Mouse (Mus musculus) kidney, embryonic 15.5 days (tissue): ENCODE measurements around the gene Sesn1. TPM values are rescaled to one million over a fixed set of nuclear protein-coding genes. Genes with fewer than 3 reads are reported as not detected.

Experiments
- ATAC-seq: fragments of 200-750 bp; cut with Nextera tagmentation; replicated peaks from 2 replicates; pipeline ENCODE4 v1.8.0; 2017; ENCODE audit warnings: moderate TSS enrichment; ENCODE audit not compliant: low FRiP score
- H3K27ac ChIP-seq: fragments of 300-500 bp; sonication (generic); 2 replicates; pipeline ENCODE4 v1.5.1; 2015; ENCODE audit warnings: mild to moderate bottlenecking, inconsistent platforms
- H3K27me3 ChIP-seq: fragments of 300-500 bp; sonication (generic); 2 replicates; pipeline ENCODE4 v1.6.1; 2015; ENCODE audit warnings: inconsistent platforms
- H3K36me3 ChIP-seq: fragments of 300-500 bp; sonication (generic); 2 replicates; pipeline ENCODE4 v1.6.1; 2015; ENCODE audit warnings: inconsistent platforms
- H3K4me1 ChIP-seq: fragments of 300-500 bp; sonication (generic); 2 replicates; pipeline ENCODE4 v1.6.1; 2015; ENCODE audit warnings: inconsistent platforms
- H3K4me2 ChIP-seq: fragments of 300-500 bp; sonication (generic); 2 replicates; pipeline ENCODE4 v1.6.1; 2015; ENCODE audit warnings: moderate library complexity, mild to moderate bottlenecking, inconsistent platforms
- H3K4me3 ChIP-seq: fragments of 300-500 bp; sonication (generic); replicated peaks from 2 replicates; pipeline ENCODE4 v1.5.1; 2015; ENCODE audit warnings: mild to moderate bottlenecking, inconsistent platforms
- H3K9ac ChIP-seq: fragments of 300-500 bp; sonication (generic); 2 replicates; pipeline ENCODE4 v1.6.1; 2015; ENCODE audit warnings: mild to moderate bottlenecking, inconsistent platforms
- H3K9me3 ChIP-seq: fragments of 300-500 bp; sonication (generic); replicated peaks from 2 replicates; pipeline ENCODE4 v1.6.1; 2016; ENCODE audit warnings: inconsistent platforms
- WGBS: fragments of 180-500 bp; shearing (Covaris S2); methylation state at CpG from one replicate; pipeline ENCODE4 v1.1.7; 2015; ENCODE audit warnings: mixed read lengths; 5-methylcytosine and 5-hydroxymethylcytosine counted together
- polyA plus RNA-seq: library from polyadenylated mRNA; unstranded; fragments of >200 nt; fragmentation: Nextera tagmentation; extraction: Ambion mirVana; gene quantifications from 2 replicates; pipeline ENCODE4 v1.2.1, GENCODE M21; 2015

Gene Sesn1
- polyA plus RNA-seq, 1 experiment from 2014 or later, result 34.3 TPM

DNA sequence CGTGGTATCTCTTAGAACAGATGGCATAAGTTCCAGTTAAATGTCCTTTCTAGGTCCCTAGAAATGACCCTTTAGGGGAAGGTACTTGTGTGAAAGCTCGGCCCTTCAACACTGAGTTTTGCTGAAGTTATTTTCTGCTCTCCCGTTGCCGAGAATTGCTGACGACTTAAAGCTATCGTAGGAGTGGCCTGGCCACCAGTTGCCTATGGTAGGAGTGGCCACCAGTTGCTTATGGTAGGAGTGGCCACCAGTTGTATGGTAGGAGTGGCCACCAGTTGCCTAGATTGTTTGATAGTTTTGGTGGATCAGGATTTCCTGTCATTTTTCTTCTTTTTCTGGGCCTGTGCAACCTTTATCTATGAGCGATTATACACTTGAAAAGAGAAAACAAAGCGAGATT, 38.0 kb downstream of the Sesn1 start:
- H3K27ac ChIP-seq, result no peak overlapping the region
- H3K27me3 ChIP-seq, result no peaks in the 10 kb centered on the region
- no peak overlapping the region for H3K9ac ChIP-seq
- H3K36me3 ChIP-seq, result 0 out of 2 replicates have a peak, but pooled peaks cover 4% of the 10 kb centered on the region
- WGBS, result 93% methylated on average over 8 of the region's 8 CpGs
- H3K4me1 ChIP-seq, result no peaks in the 10 kb centered on the region
- H3K4me2 ChIP-seq, result no peak overlapping the region
- no peaks in the 10 kb centered on the region for H3K9me3 ChIP-seq
- no peak overlapping the region for H3K4me3 ChIP-seq
- no peak for ATAC-seq

DNA sequence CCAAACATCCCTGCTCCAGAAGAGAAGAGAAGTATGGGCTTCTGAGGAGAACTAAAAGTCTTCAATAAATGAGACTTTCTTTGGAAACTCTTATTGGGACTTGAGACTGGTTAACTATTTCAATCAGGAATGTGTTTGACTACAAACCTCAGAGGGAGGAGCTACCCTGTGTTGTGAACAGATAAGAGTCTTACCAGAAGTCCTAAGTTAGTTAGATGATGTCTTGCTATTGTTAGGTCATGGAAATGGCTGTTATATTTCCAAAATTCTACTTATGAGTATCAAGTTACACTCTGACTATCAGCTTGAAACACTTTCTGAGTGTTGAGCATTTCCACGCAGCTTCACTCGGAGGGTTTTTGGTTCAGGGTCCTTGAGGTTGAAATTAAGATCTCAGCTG, 39.0 kb downstream of the Sesn1 start:
- Histone ChIP-seq H3K4me3 (no peak overlapping the region), H3K27me3 (no peaks in the 10 kb centered on the region), H3K9ac (no peak overlapping the region), H3K27ac (no peak overlapping the region), H3K4me1 (no peaks in the 10 kb centered on the region), H3K4me2 (no peak overlapping the region), H3K9me3 (no peaks in the 10 kb centered on the region), H3K36me3 (0 out of 2 replicates have a peak, but pooled peaks cover 4% of the 10 kb centered on the region)
- 80% methylated on average over 2 of the region's 2 CpGs for WGBS
- ATAC-seq, result no peak

DNA sequence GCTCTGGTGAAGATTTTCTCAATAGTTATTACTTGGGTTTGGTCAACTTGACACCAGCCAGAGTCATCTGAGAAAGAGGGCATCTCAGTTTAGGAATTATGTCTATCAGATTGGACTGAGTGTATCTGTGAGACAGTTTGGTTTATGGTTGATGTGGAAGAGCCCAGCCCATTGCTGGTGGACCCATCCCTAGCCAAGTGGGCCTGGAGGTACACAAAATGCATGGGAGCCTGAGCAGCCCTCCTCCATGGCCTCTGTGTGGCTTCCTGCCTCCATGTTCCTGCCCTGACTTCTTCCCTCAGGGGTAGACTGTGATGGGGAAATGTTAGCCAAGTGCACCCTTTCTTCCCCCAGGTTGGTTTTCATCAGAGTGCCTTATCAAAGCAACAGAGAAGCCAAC, 50.1 kb downstream of the Sesn1 start:
- H3K9ac ChIP-seq, result no peak overlapping the region
- H3K9me3 ChIP-seq, result no peaks in the 10 kb centered on the region
- no peak overlapping the region for H3K4me3 ChIP-seq
- H3K36me3 ChIP-seq, result no peaks in the 10 kb centered on the region
- no peak for ATAC-seq
- H3K4me2 ChIP-seq, result no peak overlapping the region
- H3K4me1 ChIP-seq, result peaks cover 6% of the 10 kb centered on the region; the same call in 1 of the 2 replicates
- no peak overlapping the region for H3K27ac ChIP-seq
- no peaks in the 10 kb centered on the region for H3K27me3 ChIP-seq

GRCm38 (mm10) chr10:41860275-41860688, 50.5 kb downstream of the Sesn1 start:
- no peaks in the 10 kb centered on the region for H3K36me3 ChIP-seq
- H3K4me2 ChIP-seq, result no peak overlapping the region
- ATAC-seq, result 0 out of 2 replicates have a peak, but pooled peaks have one; percentile 60
- no peak overlapping the region for H3K9ac ChIP-seq
- 40% methylated on average over 2 of the region's 2 CpGs for WGBS
- H3K4me1 ChIP-seq, result peaks cover 6% of the 10 kb centered on the region; the same call in 1 of the 2 replicates
- no peak overlapping the region for H3K4me3 ChIP-seq
- no peaks in the 10 kb centered on the region for H3K9me3 ChIP-seq
- H3K27me3 ChIP-seq, result no peaks in the 10 kb centered on the region
- no peak overlapping the region for H3K27ac ChIP-seq

GRCm38 (mm10) chr10:41863053-41863452, 53.3 kb downstream of the Sesn1 start:
- no peaks in the 10 kb centered on the region for H3K27me3 ChIP-seq
- no peak for ATAC-seq
- no peak overlapping the region for H3K9ac ChIP-seq
- 81% methylated on average over 2 of the region's 2 CpGs for WGBS
- no peaks in the 10 kb centered on the region for H3K9me3 ChIP-seq
- H3K4me3 ChIP-seq, result no peak overlapping the region
- H3K4me1 ChIP-seq, result peaks cover 22% of the 10 kb centered on the region
- no peak overlapping the region for H3K4me2 ChIP-seq
- no peak overlapping the region for H3K27ac ChIP-seq
- no peaks in the 10 kb centered on the region for H3K36me3 ChIP-seq

DNA sequence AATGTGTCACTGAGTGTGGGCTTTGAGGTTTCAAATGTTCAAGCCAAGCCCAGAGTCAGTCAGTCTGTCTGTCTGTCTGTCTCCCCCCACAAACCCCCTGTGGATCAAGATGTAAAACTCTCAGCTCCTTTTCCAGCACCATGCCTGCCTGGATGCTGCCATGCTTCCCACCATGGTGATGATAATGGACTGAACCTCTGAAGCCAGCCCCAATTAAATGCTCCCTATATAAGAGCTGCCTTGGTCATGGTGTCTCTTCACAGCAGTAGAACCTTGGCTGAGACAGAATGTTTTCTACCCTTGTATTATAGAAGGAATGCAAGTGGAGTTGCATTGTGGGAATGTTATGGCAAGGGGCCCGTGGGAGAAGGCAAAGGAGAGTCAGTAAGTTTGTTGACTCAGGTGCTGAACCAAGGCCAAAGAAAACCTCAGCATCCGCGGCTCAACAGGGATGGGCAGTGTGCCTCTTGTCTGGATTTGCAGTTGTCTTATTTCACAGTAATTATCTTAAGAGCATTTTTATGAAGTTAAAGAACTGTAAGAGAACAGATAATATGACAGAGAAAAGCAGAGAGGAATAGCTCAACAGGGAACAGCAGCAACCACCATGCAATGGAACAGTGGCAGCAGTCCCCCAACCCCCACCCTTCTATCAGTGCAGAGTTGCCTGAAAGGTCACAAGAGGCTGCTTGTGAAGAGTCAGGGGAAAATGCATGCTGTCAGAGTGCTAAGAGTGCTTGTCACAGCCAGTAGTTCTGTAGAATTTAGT, 56.5 kb downstream of the Sesn1 start:
- Histone ChIP-seq H3K9ac (no peak overlapping the region), H3K9me3 (no peaks in the 10 kb centered on the region), H3K4me2 (no peak overlapping the region), H3K27ac (peak overlapping the region; percentile 76), H3K36me3 (no peaks in the 10 kb centered on the region), H3K4me3 (no peak overlapping the region), H3K27me3 (no peaks in the 10 kb centered on the region), H3K4me1 (peaks cover 20% of the 10 kb centered on the region; the same call in 1 of the 2 replicates)
- peak; percentile 69; the same call in 1 of the 2 replicates for ATAC-seq
- WGBS, result 15% methylated on average over 3 of the region's 3 CpGs

DNA sequence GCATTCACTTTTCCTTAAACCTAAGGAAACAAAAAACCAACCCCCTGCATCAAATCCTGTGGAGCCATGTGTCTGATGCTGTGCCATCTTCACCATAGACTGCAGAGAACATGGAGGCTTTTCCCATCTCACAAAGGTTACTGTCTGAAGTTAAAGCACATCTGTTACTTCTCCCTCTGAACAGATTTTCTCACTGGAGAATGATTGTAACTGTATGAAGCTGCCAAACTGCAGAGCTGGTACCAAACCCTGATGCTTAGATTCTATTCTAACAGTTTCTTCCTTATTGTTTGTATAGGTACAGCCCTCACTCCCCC, 57.1 kb downstream of the Sesn1 start:
- Histone ChIP-seq H3K4me1 (peaks cover 20% of the 10 kb centered on the region; the same call in 1 of the 2 replicates), H3K27me3 (no peaks in the 10 kb centered on the region), H3K36me3 (no peaks in the 10 kb centered on the region), H3K27ac (peak overlapping the region; percentile 76), H3K4me2 (no peak overlapping the region), H3K4me3 (no peak overlapping the region), H3K9me3 (no peaks in the 10 kb centered on the region), H3K9ac (no peak overlapping the region)
- ATAC-seq, result no peak

DNA sequence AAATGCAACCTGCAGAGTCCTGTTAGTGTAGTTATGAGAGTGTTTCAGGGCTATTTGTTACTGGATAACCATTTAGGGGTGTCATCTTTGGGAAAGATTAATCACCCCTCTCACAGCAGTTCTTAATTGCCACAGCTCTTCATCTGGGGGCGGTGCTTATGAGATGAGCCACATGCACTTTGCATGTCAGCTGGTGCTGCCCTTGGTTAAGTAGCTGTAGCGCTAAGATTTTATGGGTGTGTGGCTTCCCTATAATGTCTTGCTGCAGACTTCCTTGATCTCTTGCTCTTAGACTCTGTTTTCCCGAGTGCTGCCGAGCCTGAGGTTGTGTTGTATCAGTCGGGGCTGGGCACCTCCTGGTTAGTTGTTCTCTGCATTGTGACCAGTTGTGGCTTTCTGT, 58.2 kb downstream of the Sesn1 start:
- no peak overlapping the region for H3K4me2 ChIP-seq

DNA sequence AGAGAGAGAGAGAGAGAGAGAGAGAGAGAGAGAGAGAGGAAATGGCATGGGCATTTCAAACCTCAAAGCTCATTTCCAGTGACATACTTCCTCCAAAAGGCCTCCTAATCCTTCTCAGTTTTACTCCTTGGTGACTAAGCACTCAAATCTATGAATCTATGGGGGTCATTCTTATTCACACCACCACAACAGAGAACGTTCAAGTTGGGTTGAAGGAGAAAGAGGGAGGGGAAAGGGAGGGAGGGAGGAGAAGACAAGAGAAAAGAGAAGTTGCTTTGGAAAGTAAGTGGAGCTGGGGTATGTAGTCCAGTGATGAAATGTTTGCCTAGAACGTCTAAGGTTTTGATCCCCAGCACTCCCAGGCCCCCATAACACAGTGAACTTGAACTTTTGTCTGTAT, 60.4 kb downstream of the Sesn1 start:
- H3K27me3 ChIP-seq, result no peaks in the 10 kb centered on the region
- WGBS, result 59% methylated on average over 2 of the region's 2 CpGs
- no peaks in the 10 kb centered on the region for H3K36me3 ChIP-seq
- no peaks in the 10 kb centered on the region for H3K9me3 ChIP-seq
- no peak for ATAC-seq
- no peak overlapping the region for H3K27ac ChIP-seq
- H3K4me2 ChIP-seq, result no peak overlapping the region
- no peak overlapping the region for H3K4me3 ChIP-seq
- no peak overlapping the region for H3K9ac ChIP-seq
- H3K4me1 ChIP-seq, result peaks cover 20% of the 10 kb centered on the region; the same call in 1 of the 2 replicates

More for the DNA sequence above, 58.2 kb downstream of the Sesn1 start:
- H3K27me3 ChIP-seq, result no peaks in the 10 kb centered on the region
- WGBS, result 64% methylated on average over 5 of the region's 5 CpGs
- H3K4me3 ChIP-seq, result no peak overlapping the region
- no peak for ATAC-seq
- H3K4me1 ChIP-seq, result peaks cover 20% of the 10 kb centered on the region; the same call in 1 of the 2 replicates
- H3K9ac ChIP-seq, result no peak overlapping the region
- H3K9me3 ChIP-seq, result no peaks in the 10 kb centered on the region
- no peaks in the 10 kb centered on the region for H3K36me3 ChIP-seq
- H3K27ac ChIP-seq, result no peak overlapping the region

GRCm38 (mm10) chr10:41871564-41871963, 61.8 kb downstream of the Sesn1 start:
- WGBS, result 76% methylated on average over 2 of the region's 2 CpGs
- Histone ChIP-seq H3K4me3 (no peak overlapping the region), H3K27ac (no peak overlapping the region), H3K9ac (no peak overlapping the region), H3K27me3 (no peaks in the 10 kb centered on the region), H3K36me3 (no peaks in the 10 kb centered on the region), H3K9me3 (no peaks in the 10 kb centered on the region), H3K4me2 (no peak overlapping the region), H3K4me1 (peaks cover 13% of the 10 kb centered on the region; the same call in 1 of the 2 replicates)
- ATAC-seq, result no peak

- Histone ChIP-seq H3K27me3 (no peaks in the 10 kb centered on the region), H3K4me2 (no peak overlapping the region), H3K27ac (no peak overlapping the region), H3K4me3 (no peak overlapping the region), H3K9ac (no peak overlapping the region), H3K4me1 (peaks cover under 1% of the 10 kb centered on the region; the same call in 1 of the 2 replicates), H3K9me3 (no peaks in the 10 kb centered on the region), H3K36me3 (no peaks in the 10 kb centered on the region)
- no peak for ATAC-seq
Measured at GRCm38 (mm10) chr10:41875624-41876023, 65.9 kb downstream of the Sesn1 start.

GRCm38 (mm10) chr10:41878344-41878743, 68.6 kb downstream of the Sesn1 start:
- Histone ChIP-seq H3K36me3 (no peaks in the 10 kb centered on the region), H3K27me3 (no peaks in the 10 kb centered on the region), H3K4me3 (no peak overlapping the region), H3K9ac (no peak overlapping the region), H3K9me3 (no peaks in the 10 kb centered on the region), H3K4me1 (no peaks in the 10 kb centered on the region), H3K27ac (no peak overlapping the region), H3K4me2 (no peak overlapping the region)
- ATAC-seq, result no peak
- 90% methylated on average over 11 of the region's 11 CpGs for WGBS

- H3K36me3 ChIP-seq, result no peaks in the 10 kb centered on the region
- WGBS, result 75% methylated on average over 1 of the region's 1 CpGs
- no peak for ATAC-seq
- no peaks in the 10 kb centered on the region for H3K27me3 ChIP-seq
- no peak overlapping the region for H3K4me2 ChIP-seq
- no peaks in the 10 kb centered on the region for H3K9me3 ChIP-seq
- H3K9ac ChIP-seq, result no peak overlapping the region
- no peak overlapping the region for H3K27ac ChIP-seq
- no peak overlapping the region for H3K4me3 ChIP-seq
- peaks cover 7% of the 10 kb centered on the region for H3K4me1 ChIP-seq
Measured at GRCm38 (mm10) chr10:41879675-41880074, 69.9 kb downstream of the Sesn1 start.
